Mouse (Mus musculus) G1E (cell line): Measurements from ENCODE around the gene Rin3.

Source experiments
- CTCF ChIP-seq: IDR thresholded peaks from 2 replicates; pipeline ENCODE4 v1.5.1; 2012; ENCODE audit warnings: low read depth, low read length, inconsistent platforms, mixed read lengths
- GATA1 ChIP-seq: IDR thresholded peaks from 2 replicates; pipeline ENCODE4 v1.6.1; 2012; ENCODE audit warnings: borderline replicate concordance, low read length, inconsistent platforms, mixed read lengths
- TAL1 ChIP-seq: conservative IDR thresholded peaks from 2 replicates; pipeline ENCODE4 v1.6.1; 2012; ENCODE audit warnings: low read depth, low read length, inconsistent platforms, mixed read lengths

GRCm38 (mm10) chr12:102394496-102394895 lies 111.6 kb downstream of the Rin3 start:
- TF ChIP-seq CTCF (no peak), GATA1 (no peak), TAL1 (no peak)
